Mouse (Mus musculus): ENCODE data around the gene Rnf41.

DNA sequence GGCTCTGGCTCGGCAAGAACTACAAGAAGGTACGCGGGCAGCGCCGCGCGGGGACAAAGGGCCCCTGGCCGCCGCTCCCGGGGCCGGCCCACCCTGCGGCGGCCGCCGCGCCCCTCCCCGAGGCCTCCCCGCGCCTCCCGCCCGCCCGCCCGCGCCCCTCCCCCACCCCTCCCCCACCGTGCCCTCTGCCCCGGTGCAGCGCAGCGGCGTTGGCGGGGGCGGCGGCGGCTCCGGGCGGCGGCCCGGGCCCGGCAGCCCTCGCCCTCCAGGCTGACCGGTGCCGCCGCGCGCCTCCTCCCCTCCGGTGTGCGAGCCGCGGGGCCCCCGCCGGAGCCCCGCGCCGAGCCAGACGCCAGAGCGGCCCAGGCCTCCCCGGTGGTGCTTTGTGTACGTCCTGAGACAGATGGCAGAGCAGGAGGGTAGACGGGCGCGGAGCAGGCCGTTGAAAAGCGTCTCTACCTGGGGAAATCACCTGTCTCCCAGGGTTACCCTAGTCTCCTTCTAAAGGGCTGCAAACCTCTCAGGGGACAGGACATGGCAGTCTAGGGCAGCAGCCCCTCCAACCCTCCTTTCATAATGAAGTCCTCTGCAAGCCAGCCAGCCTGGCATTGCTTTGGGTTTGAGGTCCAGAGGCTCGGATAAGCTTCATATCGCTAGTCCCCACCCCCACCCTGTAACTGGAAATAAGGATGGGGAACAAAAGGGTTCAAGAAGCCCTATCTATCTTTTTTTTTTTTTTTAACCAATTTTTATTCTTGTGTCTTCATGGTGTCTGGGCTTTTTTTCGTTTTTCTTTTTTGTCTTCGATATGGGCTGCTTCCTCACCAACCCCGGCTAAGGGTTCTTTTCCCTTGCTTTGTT is 48.2 kb downstream of the Rnf41 start:
- TF ChIP-seq CTCF (IDR thresholded peaks at IDR 0.05; ENCODE audit: extremely low read depth, insufficient read depth, insufficient read length, insufficient replicate concordance) (no peak), POLR2A (IDR thresholded peaks at IDR 0.05; ENCODE audit: low read depth, low read length) (no peak)

Data from spleen, adult 2 months (tissue).